Mouse (Mus musculus): ENCODE measurements around the gene Gper1.
"Not testable (repeated sequence)": the region's sequence is repeated elsewhere in the genome, so short reads cannot be mapped to it uniquely, and the experiment has no call there.

Gper1 gene

GRCm38 (mm10) chr5:139390324-139391119 lies 32.4 kb upstream of the Gper1 start:
- not testable (repeated sequence) for DNase-seq (ENCODE audit: low spot score)

- DNase-seq (ENCODE audit: low spot score), result no peak
Observed at GRCm38 (mm10) chr5:139391309-139391990, 31.5 kb upstream of the Gper1 start.

- DNase-seq (ENCODE audit: low spot score), result no peak
Observed at GRCm38 (mm10) chr5:139392219-139393196, 30.4 kb upstream of the Gper1 start.

- no peak for DNase-seq (ENCODE audit: low spot score)
Observed at GRCm38 (mm10) chr5:139393197-139393588, 29.8 kb upstream of the Gper1 start.

GRCm38 (mm10) chr5:139394399-139394798 lies 28.6 kb upstream of the Gper1 start:
- DNase-seq (ENCODE audit: low spot score), result no peak

- no peak for DNase-seq (ENCODE audit: low spot score)
Observed at GRCm38 (mm10) chr5:139395528-139395927, 27.4 kb upstream of the Gper1 start.

GRCm38 (mm10) chr5:139397359-139397916 lies 25.5 kb upstream of the Gper1 start:
- DNase-seq (ENCODE audit: low spot score), result no peak

- peak; percentile 96 for DNase-seq (ENCODE audit: low spot score)
Observed at GRCm38 (mm10) chr5:139397959-139398753, 24.8 kb upstream of the Gper1 start.

GRCm38 (mm10) chr5:139398786-139399185 lies 24.2 kb upstream of the Gper1 start:
- DNase-seq (ENCODE audit: low spot score), result no peak

GRCm38 (mm10) chr5:139399991-139400390 lies 23.0 kb upstream of the Gper1 start:
- DNase-seq (ENCODE audit: low spot score), result no peak

- no peak for DNase-seq (ENCODE audit: low spot score)
Observed at GRCm38 (mm10) chr5:139402106-139402505, 20.8 kb upstream of the Gper1 start.

- no peak for DNase-seq (ENCODE audit: low spot score)
Observed at GRCm38 (mm10) chr5:139403692-139404260, 19.2 kb upstream of the Gper1 start.

GRCm38 (mm10) chr5:139404801-139405401 lies 18.1 kb upstream of the Gper1 start, which contains the start of gene C130050O18Rik:
TSS of gene C130050O18Rik (plus strand) at chr5:139405280.
- DNase-seq (ENCODE audit: low spot score), result no peak

GRCm38 (mm10) chr5:139405478-139405877 lies 17.5 kb upstream of the Gper1 start:
- DNase-seq (ENCODE audit: low spot score), result no peak

GRCm38 (mm10) chr5:139405953-139406352 lies 17.0 kb upstream of the Gper1 start:
- DNase-seq (ENCODE audit: low spot score), result no peak

- no peak for DNase-seq (ENCODE audit: low spot score)
Observed at GRCm38 (mm10) chr5:139407121-139407885, 15.6 kb upstream of the Gper1 start.

- no peak for DNase-seq (ENCODE audit: low spot score)
Observed at GRCm38 (mm10) chr5:139408511-139408910, 14.4 kb upstream of the Gper1 start.

- DNase-seq (ENCODE audit: low spot score), result no peak
Observed at GRCm38 (mm10) chr5:139409412-139409811, 13.5 kb upstream of the Gper1 start.

GRCm38 (mm10) chr5:139410056-139410455 lies 12.9 kb upstream of the Gper1 start:
- DNase-seq (ENCODE audit: low spot score), result no peak
